Mouse (Mus musculus) bone marrow macrophage, adult 2 months (primary cell): ENCODE data around the gene Gpr183.

Source experiments
- CTCF ChIP-seq: IDR thresholded peaks from 2 replicates; pipeline ENCODE4 v1.5.1; 2012; ENCODE audit warnings: low read depth, mild to moderate bottlenecking, low read length, moderate library complexity
- POLR2A ChIP-seq: IDR thresholded peaks from 2 replicates; pipeline ENCODE4 v1.6.1; 2012; ENCODE audit warnings: mild to moderate bottlenecking, low read depth, low read length, borderline replicate concordance

GRCm38 (mm10) chr14:121970402-121970801 is 5.4 kb upstream of the Gpr183 start:
- TF ChIP-seq CTCF (no peak), POLR2A (no peak)
